8 mouse cellular contexts compared by ENCODE assay signal in genomic region chr12:75818453-75819434, GRCm38 (mm10). TPM values are rescaled to one million over a fixed set of nuclear protein-coding genes. Genes with fewer than 3 reads are reported as not detected.
DNase-seq lines count a peak whose midpoint lies in the region; ATAC-seq and TF ChIP-seq lines count a peak whose summit lies in the region.

No protein-coding gene starts in this region.

- no peak for ATAC-seq in erythroblast, adult 5-6 weeks (replicated peaks; ENCODE audit: low FRiP score, poor library complexity, severe bottlenecking)
- ATAC-seq in inflammation-experienced regulatory T-cells, adult 6 months = peak; percentile 36

- intact Hi-C loops in gastrocnemius, postnatal 36 days (cut with DNase I) = loop anchor here (5.0 kb wide), 1 partner anchor 34 kb away; no protein-coding TSS in a partner anchor

- TF ChIP-seq CTCF in cortical plate, adult 2 months (IDR thresholded peaks at IDR 0.05; ENCODE audit: extremely low read depth, insufficient read depth, low read length) = no peak
- peak; percentile 16; the same call in 1 of the 2 replicates for TF ChIP-seq CTCF in small intestine, adult 2 months (IDR thresholded peaks at IDR 0.05; ENCODE audit: extremely low read depth, insufficient read length, insufficient replicate concordance, low read depth, low read length)

- peaks cover 13% of the 10 kb centered on the region for H3K4me1 ChIP-seq in erythroblast, embryonic 14.5 days (ENCODE audit: control insufficient read depth)
- no peaks in the 10 kb centered on the region; the same call in 1 of the 2 replicates for H3K4me1 ChIP-seq in cortical plate, adult 2 months (ENCODE audit: control insufficient read depth, insufficient read depth, low read length)
- H3K4me1 ChIP-seq in limb, embryonic 10.5 days = peaks cover 51% of the 10 kb centered on the region
- H3K4me1 ChIP-seq in small intestine, adult 2 months (ENCODE audit: control insufficient read depth, insufficient read depth, insufficient read length, low read length) = peaks cover 10% of the 10 kb centered on the region

- H3K4me3 ChIP-seq in erythroblast, embryonic 14.5 days (replicated peaks) = peak overlapping the region; percentile 69
- peak overlapping the region; percentile 57 for H3K4me3 ChIP-seq in cortical plate, adult 2 months (ENCODE audit: insufficient read depth, low read length)
- H3K4me3 ChIP-seq in limb, embryonic 10.5 days = peak overlapping the region; percentile 96
- peak overlapping the region; percentile 86 for H3K4me3 ChIP-seq in small intestine, adult 2 months (ENCODE audit: low read depth, low read length)

- peak; percentile 45 to 61 for DNase-seq in gastrocnemius, postnatal 36 days
- peak; percentile 79 for DNase-seq in limb, embryonic 10.5 days (ENCODE audit: low spot score)
- peak; percentile 66 for DNase-seq in mesoderm, embryonic 11.5 days (ENCODE audit: low read depth, low spot score)

- H3K36me3 ChIP-seq in erythroblast, embryonic 14.5 days (ENCODE audit: control insufficient read depth) = no peaks in the 10 kb centered on the region
- no peaks in the 10 kb centered on the region for H3K36me3 ChIP-seq in limb, embryonic 10.5 days
- no peaks in the 10 kb centered on the region for H3K36me3 ChIP-seq in small intestine, adult 2 months (ENCODE audit: control insufficient read depth, insufficient read depth, low read length)

- under 1% methylated on average over 82 of the region's 93 CpGs for WGBS in limb, embryonic 10.5 days
- 1% methylated on average over 92 of the region's 93 CpGs for WGBS in small intestine, adult 2 months

- no peak overlapping the region for H3K27ac ChIP-seq in cortical plate, adult 2 months (ENCODE audit: insufficient read depth, low read length)
- peak overlapping the region; percentile 99 for H3K27ac ChIP-seq in limb, embryonic 10.5 days
- H3K27ac ChIP-seq in small intestine, adult 2 months (ENCODE audit: insufficient read depth, low read depth, low read length) = peak overlapping the region; percentile 77

- no peaks in the 10 kb centered on the region; the same call in 1 of the 2 replicates for H3K9me3 ChIP-seq in erythroblast, embryonic 14.5 days (ENCODE audit: control insufficient read depth, low read length)
- H3K9me3 ChIP-seq in limb, embryonic 10.5 days (replicated peaks) = no peaks in the 10 kb centered on the region

- no peak for TF ChIP-seq POLR2A in cortical plate, adult 2 months (IDR thresholded peaks at IDR 0.05; ENCODE audit: extremely low read depth, insufficient read depth, low read length)
- TF ChIP-seq POLR2A in small intestine, adult 2 months (IDR thresholded peaks at IDR 0.05; ENCODE audit: low read depth, low read length) = no peak

- peaks cover 78% of the 10 kb centered on the region for H3K27me3 ChIP-seq in erythroblast, embryonic 14.5 days (ENCODE audit: control insufficient read depth)
- peaks cover 21% of the 10 kb centered on the region for H3K27me3 ChIP-seq in limb, embryonic 10.5 days (ENCODE audit: low read depth, poor library complexity, severe bottlenecking)
- no peaks in the 10 kb centered on the region for H3K27me3 ChIP-seq in small intestine, adult 2 months (ENCODE audit: control insufficient read depth, insufficient read depth, low read length)

RNA-seq across cellular contexts. Expression of gene Syne2, which starts 0.8 kb away (rescaled TPM):
- not detected in 2 replicates for polyA plus RNA-seq in erythroblast, embryonic 14.5 days (2012)
- total RNA-seq in erythroblast, adult 5-6 weeks (2015; ENCODE audit: low replicate concordance) = 10.8 and 11.1 TPM in 2 replicates
- total RNA-seq in erythroblast, adult 5-6 weeks (2017; ENCODE audit: low replicate concordance) = 6.8 and 8.5 TPM in 2 replicates
- 20.6 and 21.9 TPM in 2 replicates for polyA plus RNA-seq in cortical plate, adult 2 months (2012; rRNA removed)
- 10 to 100 TPM; 14.3 to 15.5 TPM for total RNA-seq in gastrocnemius, postnatal 36 days (2021)
- 10 to 100 TPM; 14.7 to 16.0 (median 15.6) TPM for polyA plus RNA-seq in inflammation-experienced regulatory T-cells, adult 6 months (2017; shearing (Covaris generic))
- polyA plus RNA-seq in limb, embryonic 10.5 days (2016; fragmentation: Nextera tagmentation; extraction: Ambion mirVana) = 89.8 and 113 TPM in 2 replicates
- polyA plus RNA-seq in small intestine, adult 2 months (2012; rRNA removed) = 15.6 and 39.8 TPM in 2 replicates

Comparison
In these comparisons a context has a peak if more than half of its experiments do, and no peak if none do; other contexts are left out.
1. RNA of gene Syne2, which starts 0.8 kb away (polyA plus RNA-seq): 89.8 to 113 TPM in limb, embryonic 10.5 days, 15.6 to 39.8 TPM in small intestine, adult 2 months, 20.6 to 21.9 TPM in cortical plate, adult 2 months and 14.7 to 16.0 TPM in inflammation-experienced regulatory T-cells, adult 6 months; not detected in erythroblast, embryonic 14.5 days; every median in the first group is over 10 times any median in the second.
2. Peak in every context shown above with its lines, with median percentiles within 50 percentile points of each other: H3K4me3 ChIP-seq and DNase-seq.